Mouse (Mus musculus) liver, adult 2 months (tissue): ENCODE results near the gene Pard3.

Experiments used
- CTCF ChIP-seq: fragments of 200-500 bp; IDR thresholded peaks from 2 replicates; pipeline ENCODE4 v1.5.1; 2011; ENCODE audit warnings: low read depth, low read length, control low read depth
- POLR2A ChIP-seq: fragments of 200-500 bp; IDR thresholded peaks from 2 replicates; pipeline ENCODE4 v1.6.1; 2011; ENCODE audit warnings: low read length, control low read depth; ENCODE audit not compliant: insufficient read depth; ENCODE audit errors: extremely low read depth

DNA sequence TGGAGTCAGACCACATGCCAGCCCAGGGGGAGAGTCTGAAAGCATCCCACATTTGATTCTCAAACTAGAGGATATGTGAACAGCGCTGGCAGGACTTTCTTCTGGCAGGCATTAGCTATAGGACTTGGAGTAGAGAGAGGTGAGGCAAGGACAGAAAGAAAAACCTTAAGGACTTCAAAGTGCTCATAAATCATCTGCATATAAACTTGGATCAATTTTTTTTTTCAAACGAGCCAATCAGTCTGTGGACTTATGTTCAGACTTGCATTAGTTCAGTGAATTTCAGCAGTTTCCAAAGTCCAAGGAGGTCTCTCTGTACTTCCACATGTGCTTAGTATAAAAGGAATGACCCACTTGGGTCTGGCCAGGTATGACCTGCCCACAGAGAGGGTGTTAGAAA lies 72.5 kb downstream of the Pard3 start:
- no peak for TF ChIP-seq CTCF
- no peak for TF ChIP-seq POLR2A
